Mouse (Mus musculus): ENCODE measurements around the gene Letmd1. TPM values are rescaled to one million over a fixed set of nuclear protein-coding genes. Genes with fewer than 3 reads are reported as not detected.

Gene Letmd1
- polyA plus RNA-seq, 1 experiment from 2014 or later = 9.8 TPM

- 72% methylated on average over 4 of the region's 4 CpGs for WGBS
Observed at GRCm38 (mm10) chr15:100448572-100448971, 20.3 kb upstream of the Letmd1 start.

GRCm38 (mm10) chr15:100449495-100449894 lies 19.3 kb upstream of the Letmd1 start:
- H3K4me3 ChIP-seq (ENCODE audit: low read depth, low read length) = no peak overlapping the region
- no peaks in the 10 kb centered on the region for H3K36me3 ChIP-seq (ENCODE audit: control insufficient read depth, insufficient read depth, low read length)
- 0 out of 2 replicates have a peak overlapping the region, but pooled peaks have one; percentile 14 for H3K27ac ChIP-seq (replicated peaks)
- ATAC-seq (ENCODE audit: low FRiP score, low TSS enrichment) = no peak
- H3K9me3 ChIP-seq (ENCODE audit: control insufficient read depth, low read length) = no peaks in the 10 kb centered on the region
- 69% methylated on average over 3 of the region's 3 CpGs for WGBS
- H3K4me1 ChIP-seq (replicated peaks; ENCODE audit: control insufficient read depth, insufficient read depth) = no peaks in the 10 kb centered on the region
- DNase-seq (ENCODE audit: low spot score) = no peak
- H3K9ac ChIP-seq (ENCODE audit: low read length) = no peak overlapping the region; the same call in 1 of the 2 replicates
- TF ChIP-seq EP300 (optimal IDR thresholded peaks at IDR 0.05) (no peak), CTCF (IDR thresholded peaks at IDR 0.05; ENCODE audit: low read depth) (no peak)
- no peak overlapping the region for H3K4me2 ChIP-seq (replicated peaks; ENCODE audit: low read depth)
- no peaks in the 10 kb centered on the region for H3K27me3 ChIP-seq (ENCODE audit: control insufficient read depth, insufficient read depth, low read length)

More at GRCm38 (mm10) chr15:100448572-100448971, 20.3 kb upstream of the Letmd1 start:
- TF ChIP-seq EP300 (optimal IDR thresholded peaks at IDR 0.05) = no peak
- 0 out of 2 replicates have a peak, but pooled peaks have one; percentile 22 for TF ChIP-seq CTCF (IDR thresholded peaks at IDR 0.05; ENCODE audit: low read depth)
- no peaks in the 10 kb centered on the region for H3K27me3 ChIP-seq (ENCODE audit: control insufficient read depth, insufficient read depth, low read length)
- H3K4me3 ChIP-seq (ENCODE audit: low read depth, low read length) = no peak overlapping the region
- H3K4me2 ChIP-seq (replicated peaks; ENCODE audit: low read depth) = no peak overlapping the region
- no peak for DNase-seq (ENCODE audit: low spot score)
- H3K36me3 ChIP-seq (ENCODE audit: control insufficient read depth, insufficient read depth, low read length) = no peaks in the 10 kb centered on the region
- no peak for ATAC-seq (ENCODE audit: low FRiP score, low TSS enrichment)
- H3K27ac ChIP-seq (replicated peaks) = no peak overlapping the region
- H3K9me3 ChIP-seq (ENCODE audit: control insufficient read depth, low read length) = no peaks in the 10 kb centered on the region
- no peaks in the 10 kb centered on the region for H3K4me1 ChIP-seq (replicated peaks; ENCODE audit: control insufficient read depth, insufficient read depth)
- H3K9ac ChIP-seq (ENCODE audit: low read length) = no peak overlapping the region

GRCm38 (mm10) chr15:100451245-100451644 lies 17.6 kb upstream of the Letmd1 start:
- Histone ChIP-seq H3K4me1 (replicated peaks; ENCODE audit: control insufficient read depth, insufficient read depth) (no peaks in the 10 kb centered on the region), H3K36me3 (ENCODE audit: control insufficient read depth, insufficient read depth, low read length) (no peaks in the 10 kb centered on the region), H3K27ac (replicated peaks) (no peak overlapping the region), H3K9me3 (ENCODE audit: control insufficient read depth, low read length) (no peaks in the 10 kb centered on the region), H3K4me3 (ENCODE audit: low read depth, low read length) (no peak overlapping the region), H3K27me3 (ENCODE audit: control insufficient read depth, insufficient read depth, low read length) (no peaks in the 10 kb centered on the region), H3K4me2 (replicated peaks; ENCODE audit: low read depth) (no peak overlapping the region), H3K9ac (ENCODE audit: low read length) (no peak overlapping the region)
- no peak for DNase-seq (ENCODE audit: low spot score)
- no peak for TF ChIP-seq CTCF (IDR thresholded peaks at IDR 0.05; ENCODE audit: low read depth)
- TF ChIP-seq EP300 (optimal IDR thresholded peaks at IDR 0.05) = no peak
- no peak for ATAC-seq (ENCODE audit: low FRiP score, low TSS enrichment)
- 50% methylated on average over 16 of the region's 16 CpGs for WGBS

GRCm38 (mm10) chr15:100452486-100452885 lies 16.3 kb upstream of the Letmd1 start:
- ATAC-seq (ENCODE audit: low FRiP score, low TSS enrichment) (no peak), DNase-seq (ENCODE audit: low spot score) (no peak)
- no peaks in the 10 kb centered on the region for H3K27me3 ChIP-seq (ENCODE audit: control insufficient read depth, insufficient read depth, low read length)
- H3K9ac ChIP-seq (ENCODE audit: low read length) = no peak overlapping the region
- WGBS = 74% methylated on average over 11 of the region's 11 CpGs
- no peak overlapping the region for H3K27ac ChIP-seq (replicated peaks)
- no peak overlapping the region for H3K4me2 ChIP-seq (replicated peaks; ENCODE audit: low read depth)
- TF ChIP-seq EP300 (optimal IDR thresholded peaks at IDR 0.05) = no peak
- TF ChIP-seq CTCF (IDR thresholded peaks at IDR 0.05; ENCODE audit: low read depth) = no peak
- H3K9me3 ChIP-seq (ENCODE audit: control insufficient read depth, low read length) = no peaks in the 10 kb centered on the region
- H3K36me3 ChIP-seq (ENCODE audit: control insufficient read depth, insufficient read depth, low read length) = no peaks in the 10 kb centered on the region
- no peaks in the 10 kb centered on the region for H3K4me1 ChIP-seq (replicated peaks; ENCODE audit: control insufficient read depth, insufficient read depth)
- H3K4me3 ChIP-seq (ENCODE audit: low read depth, low read length) = no peak overlapping the region

- DNase-seq (ENCODE audit: low spot score) = no peak
- Histone ChIP-seq H3K27ac (replicated peaks) (no peak overlapping the region), H3K9me3 (ENCODE audit: control insufficient read depth, low read length) (no peaks in the 10 kb centered on the region), H3K4me3 (ENCODE audit: low read depth, low read length) (no peak overlapping the region), H3K4me1 (replicated peaks; ENCODE audit: control insufficient read depth, insufficient read depth) (no peaks in the 10 kb centered on the region), H3K36me3 (ENCODE audit: control insufficient read depth, insufficient read depth, low read length) (no peaks in the 10 kb centered on the region), H3K4me2 (replicated peaks; ENCODE audit: low read depth) (no peak overlapping the region), H3K9ac (ENCODE audit: low read length) (no peak overlapping the region), H3K27me3 (ENCODE audit: control insufficient read depth, insufficient read depth, low read length) (no peaks in the 10 kb centered on the region)
- TF ChIP-seq EP300 (optimal IDR thresholded peaks at IDR 0.05) = no peak
- no peak for TF ChIP-seq CTCF (IDR thresholded peaks at IDR 0.05; ENCODE audit: low read depth)
- no peak for ATAC-seq (ENCODE audit: low FRiP score, low TSS enrichment)
- 75% methylated on average over 7 of the region's 7 CpGs for WGBS
Observed at GRCm38 (mm10) chr15:100456356-100456991, 12.3 kb upstream of the Letmd1 start.

- peak; percentile 78 for DNase-seq (ENCODE audit: low spot score)
- Histone ChIP-seq H3K4me1 (replicated peaks; ENCODE audit: control insufficient read depth, insufficient read depth) (no peaks in the 10 kb centered on the region), H3K4me2 (replicated peaks; ENCODE audit: low read depth) (no peak overlapping the region), H3K27me3 (ENCODE audit: control insufficient read depth, insufficient read depth, low read length) (no peaks in the 10 kb centered on the region), H3K4me3 (ENCODE audit: low read depth, low read length) (no peak overlapping the region), H3K36me3 (ENCODE audit: control insufficient read depth, insufficient read depth, low read length) (no peaks in the 10 kb centered on the region), H3K9ac (ENCODE audit: low read length) (no peak overlapping the region), H3K9me3 (ENCODE audit: control insufficient read depth, low read length) (no peaks in the 10 kb centered on the region), H3K27ac (replicated peaks) (no peak overlapping the region)
- ATAC-seq (ENCODE audit: low FRiP score, low TSS enrichment) = peak; percentile 52; the same call in 1 of the 2 replicates
- 7% methylated on average over 17 of the region's 17 CpGs for WGBS
- TF ChIP-seq EP300 (optimal IDR thresholded peaks at IDR 0.05) = no peak
- peak; percentile 97 for TF ChIP-seq CTCF (IDR thresholded peaks at IDR 0.05; ENCODE audit: low read depth)
Observed at GRCm38 (mm10) chr15:100457340-100457739, 11.5 kb upstream of the Letmd1 start.
